Mouse (Mus musculus) embryonic fibroblast, embryonic 13.5 days (primary cell): ENCODE data around the gene Exoc6b.

Experiments
- CTCF ChIP-seq: IDR thresholded peaks from 2 replicates; pipeline ENCODE4 v1.5.1; 2011; ENCODE audit warnings: mild to moderate bottlenecking, control low read depth, low read length, moderate library complexity, borderline replicate concordance; ENCODE audit not compliant: insufficient read depth
- POLR2A ChIP-seq: IDR thresholded peaks from 2 replicates; pipeline ENCODE4 v1.6.1; 2011; ENCODE audit warnings: low read depth, mild to moderate bottlenecking, control low read depth, low read length, moderate library complexity

GRCm38 (mm10) chr6:84708631-84709030 lies 360.7 kb downstream of the Exoc6b start:
- TF ChIP-seq POLR2A = no peak
- no peak for TF ChIP-seq CTCF
